Mouse (Mus musculus): ENCODE measurements around the gene Wdr81.

The Wdr81 gene

GRCm38 (mm10) chr11:75438194-75438593 is 16.3 kb downstream of the Wdr81 start:
- in situ Hi-C loops (cut with MseI, MboI): no loop called here

- in situ Hi-C loops (cut with MseI, MboI): no loop called here
These were observed 20.4 kb downstream of the Wdr81 start for GRCm38 (mm10) chr11:75434138-75434537.

- in situ Hi-C loops (cut with MseI, MboI): no loop called here
These were observed 23.2 kb downstream of the Wdr81 start for GRCm38 (mm10) chr11:75431307-75431706.

- in situ Hi-C loops (cut with MseI, MboI): no loop called here
These were observed 25.4 kb downstream of the Wdr81 start for GRCm38 (mm10) chr11:75429019-75429705.

- in situ Hi-C loops (cut with MseI, MboI): no loop called here
These were observed 30.1 kb downstream of the Wdr81 start for GRCm38 (mm10) chr11:75424459-75424858.

GRCm38 (mm10) chr11:75424033-75424432 is 30.5 kb downstream of the Wdr81 start:
- in situ Hi-C loops (cut with MseI, MboI): no loop called here

- in situ Hi-C loops (cut with MseI, MboI): no loop called here
These were observed 31.4 kb downstream of the Wdr81 start for GRCm38 (mm10) chr11:75423091-75423490.

GRCm38 (mm10) chr11:75422013-75422792 is 32.3 kb downstream of the Wdr81 start, which contains the start of gene Serpinf1:
Serpinf1 (minus strand) TSS chr11:75422701.
- in situ Hi-C loops (cut with MseI, MboI): no loop called here

- in situ Hi-C loops (cut with MseI, MboI): no loop called here
These were observed 33.0 kb downstream of the Wdr81 start for GRCm38 (mm10) chr11:75421375-75422012.

- in situ Hi-C loops (cut with MseI, MboI): no loop called here
These were observed 33.6 kb downstream of the Wdr81 start for GRCm38 (mm10) chr11:75420810-75421374.

GRCm38 (mm10) chr11:75420037-75420436 is 34.5 kb downstream of the Wdr81 start:
- in situ Hi-C loops (cut with MseI, MboI): no loop called here

GRCm38 (mm10) chr11:75415994-75416393 is 38.5 kb downstream of the Wdr81 start:
- in situ Hi-C loops (cut with MseI, MboI): no loop called here

- in situ Hi-C loops (cut with MseI, MboI): no loop called here
These were observed 39.4 kb downstream of the Wdr81 start for GRCm38 (mm10) chr11:75415096-75415495.

- in situ Hi-C loops (cut with MseI, MboI): no loop called here
These were observed 43.9 kb downstream of the Wdr81 start for GRCm38 (mm10) chr11:75410591-75410990.

- in situ Hi-C loops (cut with MseI, MboI): no loop called here
These were observed 44.6 kb downstream of the Wdr81 start for GRCm38 (mm10) chr11:75409679-75410575.

- in situ Hi-C loops (cut with MseI, MboI): no loop called here
These were observed 47.7 kb downstream of the Wdr81 start for GRCm38 (mm10) chr11:75406865-75407264.

- in situ Hi-C loops (cut with MseI, MboI): no loop called here
These were observed 48.4 kb downstream of the Wdr81 start for GRCm38 (mm10) chr11:75406104-75406503.

GRCm38 (mm10) chr11:75404801-75405200 is 49.7 kb downstream of the Wdr81 start:
- in situ Hi-C loops (cut with MseI, MboI): no loop called here

GRCm38 (mm10) chr11:75403301-75404052 is 51.0 kb downstream of the Wdr81 start:
- in situ Hi-C loops (cut with MseI, MboI): no loop called here

GRCm38 (mm10) chr11:75402271-75402690 is 52.2 kb downstream of the Wdr81 start:
- in situ Hi-C loops (cut with MseI, MboI): no loop called here

All from mouse trophoblast stem cell (cell line).